Mouse (Mus musculus) kidney, embryonic 14.5 days (tissue): ENCODE measurements around the gene Mup19. TPM values are rescaled to one million over a fixed set of nuclear protein-coding genes. Genes with fewer than 3 reads are reported as not detected.

Experiments used
- polyA plus RNA-seq: library from polyadenylated mRNA; unstranded; fragments of >200 nt; fragmentation: Nextera tagmentation; extraction: Ambion mirVana; gene quantifications from 2 replicates; pipeline ENCODE4 v1.2.1, GENCODE M21; 2014

Gene Mup19
- polyA plus RNA-seq, 1 experiment from 2014 or later: not detected

Other genes with a start within 250 kb of the Mup19 start
- gene Mup17, start 186.4 kb downstream of the Mup19 start, polyA plus RNA-seq: not detected in 2 replicates
- gene Mup18, start 108.1 kb downstream of the Mup19 start, polyA plus RNA-seq: not detected in 2 replicates
- gene Mup5, start 53.0 kb upstream of the Mup19 start, polyA plus RNA-seq: not detected in 2 replicates